Mouse (Mus musculus): ENCODE measurements around the gene Pycr1.

DNA sequence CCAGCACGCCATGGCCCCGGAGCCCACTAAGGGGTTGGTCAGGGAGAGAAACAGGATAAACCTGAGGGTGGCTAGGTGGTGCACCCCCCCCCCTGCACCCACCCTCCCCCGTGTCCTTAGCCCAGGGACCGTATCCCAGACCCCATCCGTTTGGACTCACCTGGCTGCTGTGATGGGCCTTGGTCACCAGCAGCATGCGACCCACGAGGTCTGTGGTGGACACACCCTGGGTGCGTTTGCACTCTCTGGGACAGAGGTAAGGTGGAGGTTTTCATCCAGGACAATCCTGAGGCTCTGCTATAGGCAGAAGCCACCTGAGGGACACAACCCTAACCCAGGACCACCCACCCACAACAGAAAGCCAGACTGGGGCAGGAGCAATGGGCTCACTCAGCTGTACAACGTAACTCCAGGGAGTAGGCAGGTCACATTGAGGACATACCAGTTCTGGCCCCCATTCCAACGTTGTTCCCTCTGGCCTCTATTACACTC lies 30.0 kb downstream of the Pycr1 start:
- TF ChIP-seq CTCF (IDR thresholded peaks at IDR 0.05; ENCODE audit: borderline replicate concordance, insufficient read depth, low read depth, low read length) (no peak), POLR2A (IDR thresholded peaks at IDR 0.05; ENCODE audit: borderline replicate concordance, insufficient read depth, low read length) (no peak)

All from cerebellum, adult 2 months (tissue).